In the genomic region with DNA sequence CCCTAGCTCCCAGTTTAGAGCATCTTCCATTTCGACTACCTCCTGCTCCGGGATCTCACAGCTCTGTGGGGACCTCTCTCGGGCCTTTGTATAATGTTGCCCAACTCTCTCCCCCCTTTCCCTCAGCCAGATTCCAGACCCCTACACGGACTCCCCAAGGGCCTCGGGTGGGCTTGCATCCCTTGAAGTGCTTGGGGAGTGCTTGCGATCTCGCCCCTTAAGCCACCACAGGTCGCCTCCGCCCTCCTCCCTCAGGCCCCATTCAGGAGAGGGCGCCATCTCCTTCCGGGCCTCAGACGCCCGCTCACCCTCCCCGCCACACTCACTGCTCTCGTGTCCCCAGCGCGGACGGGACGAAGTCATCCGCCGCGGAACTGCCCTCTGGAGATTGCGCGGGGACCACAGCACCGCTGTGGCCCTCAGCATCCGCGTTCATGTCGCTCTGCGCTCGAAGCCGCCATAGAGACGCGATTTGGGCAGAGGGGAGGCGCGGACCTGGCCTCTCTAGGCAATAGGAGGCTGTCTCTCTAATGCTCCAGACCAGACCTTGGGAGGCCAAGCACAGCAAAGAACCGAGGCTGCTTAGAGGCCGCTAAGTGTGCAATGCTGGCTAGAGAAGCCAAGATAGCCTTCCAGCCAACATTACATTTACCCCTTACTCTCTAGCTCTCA, we compare ENCODE assay signal across 7 mouse cellular contexts. TPM values are rescaled to one million over a fixed set of nuclear protein-coding genes. Genes with fewer than 3 reads are reported as not detected.
DNase-seq lines count a peak whose midpoint lies in the region; ATAC-seq lines count a peak whose summit lies in the region.

A gene (minus strand): TSS at position 501 of the 672 bp plus-strand sequence.

- peak; percentile 97 for ATAC-seq in granulocyte monocyte progenitor cell, adult 5-6 weeks (replicated peaks; ENCODE audit: poor library complexity, severe bottlenecking)
- peak; percentile 97 for ATAC-seq in midbrain, embryonic 13.5 days

- peak within 1 kb of the TSS; percentile 68 for H3K4me2 ChIP-seq in midbrain, embryonic 13.5 days (replicated peaks)

- WGBS in limb, embryonic 10.5 days = under 1% methylated on average over 37 of the region's 37 CpGs
- under 1% methylated on average over 37 of the region's 37 CpGs for WGBS in midbrain, embryonic 13.5 days

- peaks cover 34% of the 10 kb centered on the region for H3K36me3 ChIP-seq in limb, embryonic 10.5 days
- peaks cover 24% of the 10 kb centered on the region for H3K36me3 ChIP-seq in midbrain, embryonic 13.5 days

- peak within 1 kb of the TSS; percentile 99 for H3K27ac ChIP-seq in limb, embryonic 10.5 days
- peak within 1 kb of the TSS; percentile 98 for H3K27ac ChIP-seq in midbrain, embryonic 13.5 days

- H3K27me3 ChIP-seq in limb, embryonic 10.5 days (ENCODE audit: low read depth, poor library complexity, severe bottlenecking) = no peaks in the 10 kb centered on the region
- H3K27me3 ChIP-seq in midbrain, embryonic 13.5 days = no peaks in the 10 kb centered on the region

- H3K9ac ChIP-seq in midbrain, embryonic 13.5 days (replicated peaks) = peak within 1 kb of the TSS; percentile 86

- no peaks in the 10 kb centered on the region for H3K9me3 ChIP-seq in limb, embryonic 10.5 days (replicated peaks)
- no peaks in the 10 kb centered on the region for H3K9me3 ChIP-seq in midbrain, embryonic 13.5 days

- DNase-seq in adrenal gland, adult 8-10 months = peak; percentile 79
- peak; percentile 92 for DNase-seq in embryo, embryonic 9.5 days (ENCODE audit: extremely low spot score)
- peak; percentile 86 for DNase-seq in kidney, adult 11 months
- DNase-seq in limb, embryonic 10.5 days (ENCODE audit: low spot score) = peak; percentile 88
- DNase-seq in spleen, adult 12 weeks (ENCODE audit: low spot score) = peak; percentile 71

- H3K4me1 ChIP-seq in limb, embryonic 10.5 days = peaks cover 25% of the 10 kb centered on the region
- peaks cover 14% of the 10 kb centered on the region for H3K4me1 ChIP-seq in midbrain, embryonic 13.5 days (replicated peaks)

- H3K4me3 ChIP-seq in limb, embryonic 10.5 days = peak within 1 kb of the TSS; percentile 90
- peak within 1 kb of the TSS; percentile 75 for H3K4me3 ChIP-seq in midbrain, embryonic 13.5 days (replicated peaks)

RNA-seq across cellular contexts. Expression of the gene that starts here (rescaled TPM):
- total RNA-seq in adrenal gland, adult 8-10 months (2022) = 10 to 100 TPM; 25.1 to 38.6 (median 32.1) TPM
- 22.1 and 26.8 TPM in 2 replicates for total RNA-seq in granulocyte monocyte progenitor cell, adult 5-6 weeks (2014; fragmentation: Nextera tagmentation)
- 51.4 and 61.2 TPM in 2 replicates for total RNA-seq in granulocyte monocyte progenitor cell, adult 5-6 weeks (2017)
- polyA plus RNA-seq in limb, embryonic 10.5 days (2016; fragmentation: Nextera tagmentation; extraction: Ambion mirVana) = 74.0 and 74.6 TPM in 2 replicates
- 95.7 and 98.9 TPM in 2 replicates for polyA plus RNA-seq in midbrain, embryonic 13.5 days (2015; fragmentation: Nextera tagmentation; extraction: Ambion mirVana)

Comparison
In these comparisons a context has a peak if more than half of its experiments do, and no peak if none do; other contexts are left out.
1. Peak in every context shown above with its lines: DNase-seq, ATAC-seq, H3K4me3 ChIP-seq and H3K27ac ChIP-seq.